Mouse (Mus musculus) central nervous system, embryonic 11.5 days (tissue): ENCODE measurements around the gene Telo2. TPM values are rescaled to one million over a fixed set of nuclear protein-coding genes. Genes with fewer than 3 reads are reported as not detected.

ENCODE experiments used
- polyA plus RNA-seq: library from polyadenylated mRNA; depleted of rRNA; stranded (reverse); fragments of >200 nt; gene quantifications from 2 replicates; pipeline ENCODE4 v1.2.3, GENCODE M21; 2012; rRNA removed

The Telo2 gene
- polyA plus RNA-seq = 31.8 and 44.2 TPM in 2 replicates

DNA sequence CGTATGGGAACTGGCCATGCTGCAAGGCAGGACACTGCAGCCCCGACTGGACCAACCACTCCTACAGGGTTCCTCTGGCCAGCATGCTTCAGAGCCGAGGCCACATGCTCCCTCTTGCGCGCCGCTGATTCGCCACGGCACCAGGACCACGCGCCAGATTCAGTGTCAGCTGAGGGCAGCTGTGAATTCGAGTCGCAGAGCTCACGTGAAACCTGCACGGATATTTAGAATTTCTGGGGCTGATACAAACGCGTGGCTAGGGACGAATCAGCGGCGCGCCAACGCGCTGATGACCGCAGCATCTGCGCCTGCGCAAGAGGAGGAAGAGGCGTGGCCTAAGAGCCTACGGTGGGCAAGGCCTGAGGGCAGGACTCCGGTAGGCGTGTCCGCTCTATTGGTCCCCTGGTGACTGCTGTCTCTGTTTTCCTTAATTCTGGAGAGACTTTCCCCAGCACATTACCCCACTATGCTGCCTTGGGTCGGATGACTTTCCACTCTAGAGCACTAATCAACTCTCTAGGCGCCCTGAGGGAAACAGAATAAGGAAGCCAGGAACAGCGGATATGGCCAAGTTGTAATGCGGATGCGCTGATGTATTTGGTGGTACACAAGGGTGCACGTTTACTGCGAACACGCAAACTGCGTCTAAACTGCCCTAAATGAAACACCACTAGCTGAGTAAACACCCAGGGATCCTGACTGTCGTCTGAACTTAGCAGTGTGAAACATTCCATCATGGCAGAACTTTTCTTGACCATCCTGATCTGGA is at the start of gene Telo2:
Gene Telo2, minus strand, starts transcription at position 304 of the 769 bp plus-strand sequence.

DNA sequence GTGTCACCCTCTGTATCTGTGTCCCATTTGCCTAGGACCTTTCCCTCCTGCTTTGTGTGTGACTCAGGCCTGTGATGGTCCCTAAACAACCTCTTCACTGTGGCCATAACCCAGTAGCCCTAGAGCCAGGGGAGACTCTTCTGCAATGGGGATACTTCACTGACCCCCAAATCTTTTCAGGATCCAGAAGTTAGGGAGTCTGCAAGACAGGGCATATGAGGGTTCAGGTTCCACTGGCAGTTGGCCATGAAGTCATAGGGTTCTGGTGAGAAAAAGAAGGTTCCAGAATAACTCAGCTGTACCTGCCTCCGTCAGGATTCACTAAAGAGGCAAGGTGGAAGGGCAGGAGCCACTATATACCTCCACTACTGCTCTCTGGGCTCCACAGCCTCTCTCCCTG is 46.4 kb upstream of the Telo2 start, which contains the start of gene Ccdc154:
Gene Ccdc154, plus strand, starts transcription at position 301 of the 400 bp plus-strand sequence.

DNA sequence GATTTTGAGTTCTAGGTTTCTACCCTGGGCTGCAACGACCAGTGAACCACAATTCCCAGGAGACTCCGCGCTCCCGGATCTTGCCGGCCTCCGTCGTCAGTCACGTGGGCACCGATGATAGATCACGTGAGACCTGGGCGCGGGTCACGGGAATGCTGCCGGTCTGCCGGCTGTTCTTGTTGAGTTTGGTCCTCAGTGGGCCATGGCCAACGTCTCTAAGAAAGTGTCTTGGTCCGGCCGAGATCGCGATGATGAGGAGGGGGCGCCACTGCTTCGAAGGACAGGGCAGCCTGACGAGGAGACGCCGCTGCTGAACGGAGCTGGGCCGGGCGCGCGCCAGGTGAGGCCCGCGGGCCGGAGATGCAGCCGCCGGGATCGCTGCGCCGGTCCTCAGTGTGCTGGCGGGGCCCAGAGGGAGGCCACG is 17.5 kb upstream of the Telo2 start, which contains the start of gene Clcn7:
Gene Clcn7, plus strand, starts transcription at position 117 of the 424 bp plus-strand sequence.

DNA sequence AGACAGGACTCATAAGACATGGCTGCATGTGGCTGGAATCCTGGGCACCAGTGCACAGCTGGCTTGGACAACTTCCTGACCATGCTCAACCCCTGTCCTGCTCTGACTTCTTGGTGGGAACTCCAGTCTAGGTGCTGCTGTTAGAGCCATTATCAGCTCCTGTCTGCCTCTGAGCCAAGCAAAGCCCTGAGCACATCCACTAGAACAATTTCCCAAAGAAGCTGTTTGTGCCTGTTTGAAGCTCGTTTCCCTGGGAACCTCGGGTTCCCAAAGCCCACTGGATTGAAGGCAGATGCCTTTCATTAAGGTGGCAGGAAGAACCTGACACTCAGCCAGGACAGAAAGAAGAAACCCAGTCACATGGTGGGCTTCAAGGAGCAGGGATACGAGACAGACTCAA is 4.6 kb upstream of the Telo2 start, which contains the start of gene Ptx4:
Gene Ptx4, plus strand, starts transcription at position 355 of the 400 bp plus-strand sequence.

DNA sequence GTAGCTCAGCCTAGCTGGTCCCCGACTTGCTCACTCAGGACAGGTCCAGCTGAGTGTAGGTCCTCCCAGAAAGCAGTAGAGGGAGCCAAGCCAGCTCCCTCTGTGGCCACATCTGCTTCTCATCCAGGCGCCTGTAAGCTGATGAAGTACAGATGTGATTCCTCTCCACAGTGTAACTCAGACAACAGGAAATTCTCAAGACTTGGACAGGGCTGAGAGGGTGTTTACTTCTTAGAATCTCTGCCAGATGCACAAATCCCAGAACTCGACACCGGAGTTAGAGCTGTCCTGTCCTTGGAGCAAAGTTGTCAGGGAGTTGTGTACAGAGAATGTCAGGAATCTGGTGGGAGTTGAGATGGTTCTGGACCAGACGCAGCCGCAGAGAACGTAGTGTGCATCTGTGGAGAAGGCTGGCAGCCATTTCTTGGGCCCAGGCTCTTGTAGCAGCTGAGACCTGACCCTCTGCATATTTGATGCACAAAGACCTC is 32.3 kb downstream of the Telo2 start, which contains the start of gene Tmem204:
Gene Tmem204, minus strand, starts transcription at position 148 of the 488 bp plus-strand sequence.

Other genes starting within 250 kb of the Telo2 start
- 0.09 and 0.22 TPM in 2 replicates for gene Igfals, start 250.0 kb downstream of the Telo2 start, polyA plus RNA-seq
- gene Nubp2, start 229.6 kb downstream of the Telo2 start, polyA plus RNA-seq = 28.1 and 32.5 TPM in 2 replicates
- gene Spsb3, start 229.3 kb downstream of the Telo2 start, polyA plus RNA-seq = 28.8 and 42.0 TPM in 2 replicates
- 34.6 and 35.0 TPM in 2 replicates for gene Eme2, start 220.9 kb downstream of the Telo2 start, polyA plus RNA-seq
- gene Mrps34, start 220.9 kb downstream of the Telo2 start, polyA plus RNA-seq = 85.7 and 98.3 TPM in 2 replicates
- 48.4 and 48.7 TPM in 2 replicates for gene Nme3, start 219.5 kb downstream of the Telo2 start, polyA plus RNA-seq
- 157 and 167 TPM in 2 replicates for gene Mapk8ip3, start 179.0 kb downstream of the Telo2 start, polyA plus RNA-seq
- 132 and 152 TPM in 2 replicates for gene Jpt2, start 155.3 kb downstream of the Telo2 start, polyA plus RNA-seq
- 28.7 and 36.2 TPM in 2 replicates for gene Cramp1l, start 100.2 kb downstream of the Telo2 start, polyA plus RNA-seq
- gene Ift140, start 99.9 kb downstream of the Telo2 start, polyA plus RNA-seq = 16.7 and 23.6 TPM in 2 replicates
- gene Tmem204, start 32.4 kb downstream of the Telo2 start, polyA plus RNA-seq = 4.2 and 7.3 TPM in 2 replicates
- gene Ptx4, start 4.8 kb upstream of the Telo2 start, polyA plus RNA-seq = not detected in 2 replicates
- gene Clcn7, start 17.4 kb upstream of the Telo2 start, polyA plus RNA-seq = 27.6 and 29.7 TPM in 2 replicates
- gene Ccdc154, start 46.5 kb upstream of the Telo2 start, polyA plus RNA-seq = 0.02 TPM in 2 replicates
- gene Gm38655, start 59.5 kb upstream of the Telo2 start, polyA plus RNA-seq = not detected in 2 replicates
- gene BC003965, start 68.6 kb upstream of the Telo2 start, polyA plus RNA-seq = 28.6 and 42.4 TPM in 2 replicates
- gene Unkl, start 72.4 kb upstream of the Telo2 start, polyA plus RNA-seq = 16.4 and 17.0 TPM in 2 replicates
- gene Gnptg, start 124.2 kb upstream of the Telo2 start, polyA plus RNA-seq = 42.2 and 53.3 TPM in 2 replicates
- 52.3 and 87.6 TPM in 2 replicates for gene Tsr3, start 124.2 kb upstream of the Telo2 start, polyA plus RNA-seq
- 2.9 and 3.1 TPM in 2 replicates for gene Baiap3, start 140.4 kb upstream of the Telo2 start, polyA plus RNA-seq
- 632 and 669 TPM in 2 replicates for gene Ube2i, start 158.7 kb upstream of the Telo2 start, polyA plus RNA-seq
- 0.20 TPM in 1 of 2 replicates, not detected in the other for gene Prss34, start 182.4 kb upstream of the Telo2 start, polyA plus RNA-seq
- not detected in 2 replicates for gene Prss28, start 192.7 kb upstream of the Telo2 start, polyA plus RNA-seq
- gene Prss29, start 202.7 kb upstream of the Telo2 start, polyA plus RNA-seq = not detected in 2 replicates
- not detected in 2 replicates for gene Tpsab1, start 229.6 kb upstream of the Telo2 start, polyA plus RNA-seq